Mouse (Mus musculus) central nervous system, embryonic 14 days (tissue): ENCODE data around the gene Sphkap. TPM values are rescaled to one million over a fixed set of nuclear protein-coding genes. Genes with fewer than 3 reads are reported as not detected.

Experiments
- polyA plus RNA-seq: library from polyadenylated mRNA; depleted of rRNA; stranded (reverse); fragments of >200 nt; gene quantifications from 2 replicates; pipeline ENCODE4 v1.2.3, GENCODE M21; 2012; rRNA removed

The Sphkap gene
- polyA plus RNA-seq, result 7.1 and 8.4 TPM in 2 replicates

GRCm38 (mm10) chr1:83408021-83408464, at the start of gene Sphkap:
Sphkap (minus strand) TSS chr1:83408200.

Other genes with a start within 250 kb of the Sphkap start
- gene Daw1, start 248.4 kb downstream of the Sphkap start, polyA plus RNA-seq, result 3.1 and 3.3 TPM in 2 replicates